24 mouse cellular contexts compared by ENCODE assay signal in the genomic region with DNA sequence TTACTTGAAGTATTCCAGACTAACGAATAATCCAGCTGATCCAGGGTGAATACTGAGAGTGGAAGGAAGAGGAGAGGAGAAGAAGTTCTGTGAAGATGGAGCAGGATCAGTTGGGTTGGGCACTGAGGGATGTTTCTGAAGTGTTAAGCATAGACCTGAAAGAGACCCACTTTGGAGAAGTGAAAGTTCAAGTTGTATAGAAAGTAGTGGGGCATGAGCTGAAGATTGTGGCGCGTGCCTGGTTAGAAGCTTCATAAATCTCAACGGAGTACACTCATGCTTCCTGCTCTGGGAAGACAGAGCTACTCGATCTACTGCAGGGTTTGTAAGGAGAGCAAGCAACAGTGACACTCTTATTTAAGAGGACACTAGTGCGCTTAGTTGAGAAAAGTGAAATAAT.
"Had no signal": no experiment of that assay in that cellular context is flagged by ENCODE, and none has a peak within 500 bp of the region (broad histone marks: within the 10 kb centered on the region; RNA-seq: fewer than 3 reads in every experiment).

No protein-coding gene starts in this region.

- H3K27ac ChIP-seq: kidney, postnatal 0 days; left cerebral cortex, adult 2 months; liver, embryonic 14.5 days; lung, embryonic 15.5 days; midbrain, embryonic 10.5 days; midbrain, embryonic 13.5 days; neural tube, embryonic 13.5 days; stomach, postnatal 0 days had no signal

- ATAC-seq: intestine, postnatal 0 days; liver, postnatal 0 days; midbrain, embryonic 13.5 days; midbrain, embryonic 16.5 days had no signal

- DNase-seq: kidney, adult 2 months; kidney, postnatal 36 days; layer of hippocampus, postnatal 36 days; liver, postnatal 0 days; lung, postnatal 10 days; lung, postnatal 4 days; right cerebral cortex, adult 18-20 months; right cerebral cortex, postnatal 14 days; right cerebral cortex, postnatal 4 days; thymus, adult 2 months; thymus, postnatal 14 days; thymus, postnatal 4 days had no signal

- H3K9me3 ChIP-seq: lung, embryonic 15.5 days; megakaryocyte, embryonic 14.5 days; midbrain, embryonic 10.5 days; midbrain, embryonic 13.5 days; neural tube, embryonic 13.5 days had no signal

- H3K4me3 ChIP-seq: left cerebral cortex, adult 2 months; lung, embryonic 15.5 days; megakaryocyte, embryonic 14.5 days; midbrain, embryonic 10.5 days; midbrain, embryonic 13.5 days; myocyte; neural tube, embryonic 13.5 days had no signal

- H3K4me2 ChIP-seq: lung, embryonic 15.5 days; midbrain, embryonic 13.5 days; neural tube, embryonic 13.5 days had no signal

- H3K27me3 ChIP-seq: lung, embryonic 15.5 days; megakaryocyte, embryonic 14.5 days; midbrain, embryonic 13.5 days; neural tube, embryonic 13.5 days had no signal

- H3K4me1 ChIP-seq: lung, embryonic 15.5 days; megakaryocyte, embryonic 14.5 days; midbrain, embryonic 10.5 days; midbrain, embryonic 13.5 days; neural tube, embryonic 13.5 days had no signal

- H3K9ac ChIP-seq: liver, embryonic 14.5 days; liver, postnatal 0 days; lung, embryonic 15.5 days; midbrain, embryonic 13.5 days; neural tube, embryonic 13.5 days had no signal
